Mouse (Mus musculus) gastrocnemius, adult 2 months (tissue): ENCODE data around the gene Klf17. TPM values are rescaled to one million over a fixed set of nuclear protein-coding genes. Genes with fewer than 3 reads are reported as not detected.

Experiments used
- DNase-seq: peaks from one replicate; pipeline ENCODE4 v3.0.0; 2022
- H3K27ac ChIP-seq: fragments of 200-600 bp; 2 replicates; pipeline ENCODE4 v1.8.1; 2022; ENCODE audit warnings: mild to moderate bottlenecking
- H3K4me3 ChIP-seq: fragments of 200-600 bp; 2 replicates; pipeline ENCODE4 v1.8.1; 2022; ENCODE audit warnings: mild to moderate bottlenecking, moderate library complexity
- CTCF ChIP-seq: fragments of 200-600 bp; IDR thresholded peaks from 2 replicates; pipeline ENCODE4 v1.8.1; 2022; ENCODE audit warnings: antibody characterized with exemption, mild to moderate bottlenecking, moderate library complexity
- intact Hi-C: fragments of 180-260 bp; cut with DNase I; formaldehyde crosslinking; loops from one replicate; pipeline ENCODE4 v1.15.1; 2025
- total RNA-seq, 2 experiments: library from RNA; stranded (reverse); gene quantifications; 2 replicates each; pipeline ENCODE4 v1.2.3; 2021

The Klf17 gene
- total RNA-seq, 2 experiments from 2014 or later: not detected

DNA sequence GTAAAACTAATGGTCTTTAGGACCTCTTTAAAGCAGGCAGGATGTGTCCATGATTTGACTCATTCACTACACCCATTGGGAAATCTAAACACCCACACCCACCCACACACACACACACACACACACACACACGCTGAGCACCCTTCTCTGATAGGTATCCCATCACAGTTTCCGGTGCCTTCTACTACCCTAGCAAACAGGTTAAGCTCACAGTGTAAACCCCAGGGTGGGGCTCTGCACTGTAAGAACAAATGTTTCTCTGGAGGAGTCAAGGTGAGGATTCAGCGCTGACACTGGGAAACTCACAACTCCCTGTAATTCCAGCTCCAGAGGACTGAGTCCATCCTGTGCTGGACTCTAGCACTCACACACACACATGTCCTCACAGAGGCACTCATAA lies 33.5 kb downstream of the Klf17 start:
- Histone ChIP-seq H3K27ac (no peak overlapping the region), H3K4me3 (no peak overlapping the region)
- DNase-seq: no peak
- intact Hi-C loops: no loop called here
- no peak for TF ChIP-seq CTCF

DNA sequence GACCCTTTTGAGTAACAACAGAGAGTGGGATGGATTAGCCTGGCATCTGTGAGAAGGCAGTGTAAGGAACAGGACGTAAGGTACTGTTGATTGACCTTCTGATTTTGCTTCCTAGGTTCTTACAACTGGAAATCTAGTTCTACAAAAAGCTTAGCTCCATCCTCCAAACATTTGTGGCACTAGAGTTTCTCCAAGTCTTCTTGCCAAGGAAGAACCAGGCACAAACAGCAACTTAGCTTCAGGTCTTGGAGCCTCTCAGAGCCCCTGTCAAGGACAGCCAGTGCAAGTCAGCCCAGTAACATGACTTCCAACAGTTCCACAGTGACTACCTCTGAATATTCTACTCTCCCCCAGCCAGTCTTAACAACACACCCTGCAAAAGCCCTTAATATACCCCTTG lies 41.3 kb downstream of the Klf17 start, which contains the start of gene Gm12845:
TSS of gene Gm12845 (plus strand) at position 301 of the 400 bp plus-strand sequence.
- Histone ChIP-seq H3K4me3 (no peak within 1 kb of the TSS), H3K27ac (no peak within 1 kb of the TSS)
- no peak for DNase-seq
- TF ChIP-seq CTCF: no peak
- intact Hi-C loops: no loop called here

DNA sequence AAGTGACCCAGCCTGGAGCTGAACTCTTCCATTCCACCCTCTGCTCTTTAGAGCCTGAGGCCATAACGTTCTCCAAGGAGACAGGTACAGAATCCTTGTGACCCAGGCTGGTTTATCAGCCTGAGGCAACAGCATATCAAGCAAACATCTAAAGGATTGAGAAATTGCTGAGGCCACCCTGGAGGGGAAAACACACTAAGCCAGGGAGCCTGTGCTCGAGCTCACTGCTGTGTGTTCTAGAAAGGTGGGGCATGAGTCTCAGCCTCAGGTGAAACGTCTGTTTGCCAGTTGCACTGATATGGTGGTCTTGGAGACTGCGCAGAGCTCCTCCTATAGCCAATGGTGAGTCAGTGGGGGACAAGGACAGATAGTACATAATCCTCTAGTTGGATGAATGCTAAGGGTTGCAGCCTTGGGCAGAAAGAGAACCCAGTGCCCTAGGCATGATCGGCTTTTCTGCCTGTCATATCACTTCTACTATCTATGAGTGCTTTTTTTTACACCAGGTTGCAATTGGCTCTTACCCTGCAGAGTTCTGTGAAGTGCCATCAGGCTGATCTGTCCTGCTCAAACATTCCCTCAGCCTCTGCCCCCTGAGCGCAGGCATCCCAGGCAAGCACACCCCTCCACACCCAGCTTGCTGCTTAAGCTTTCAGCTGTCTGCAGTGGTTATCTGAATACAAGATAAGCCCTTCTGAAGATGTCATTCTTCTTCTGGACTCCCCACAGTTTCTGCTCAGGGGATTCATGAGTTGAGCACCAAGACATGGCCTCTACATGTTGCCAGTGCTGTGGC lies 51.9 kb downstream of the Klf17 start:
- Histone ChIP-seq H3K27ac (no peak overlapping the region), H3K4me3 (no peak overlapping the region)
- intact Hi-C loops: no loop called here
- DNase-seq: no peak
- no peak for TF ChIP-seq CTCF

DNA sequence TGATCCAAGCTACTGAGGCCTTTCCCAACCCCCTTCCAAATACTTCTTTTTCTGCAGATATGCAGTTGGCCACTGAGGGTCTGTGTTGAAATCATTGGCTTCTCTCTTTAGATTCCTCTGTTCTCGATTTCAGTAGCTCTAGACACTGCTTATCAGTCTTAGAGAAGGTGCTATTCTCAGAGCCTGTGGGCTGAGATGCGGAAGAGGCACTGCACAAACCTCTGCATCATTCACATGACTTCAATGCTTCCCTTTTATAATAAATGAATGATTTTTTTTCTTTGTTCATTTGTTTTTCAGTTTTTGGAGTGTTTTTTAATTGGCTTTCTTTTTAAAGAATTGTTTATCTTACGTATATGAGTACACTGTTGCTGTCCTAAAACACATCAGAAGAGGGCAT lies 53.1 kb downstream of the Klf17 start:
- Histone ChIP-seq H3K4me3 (no peak overlapping the region), H3K27ac (no peak overlapping the region)
- no peak for TF ChIP-seq CTCF
- intact Hi-C loops: no loop called here
- DNase-seq: no peak

DNA sequence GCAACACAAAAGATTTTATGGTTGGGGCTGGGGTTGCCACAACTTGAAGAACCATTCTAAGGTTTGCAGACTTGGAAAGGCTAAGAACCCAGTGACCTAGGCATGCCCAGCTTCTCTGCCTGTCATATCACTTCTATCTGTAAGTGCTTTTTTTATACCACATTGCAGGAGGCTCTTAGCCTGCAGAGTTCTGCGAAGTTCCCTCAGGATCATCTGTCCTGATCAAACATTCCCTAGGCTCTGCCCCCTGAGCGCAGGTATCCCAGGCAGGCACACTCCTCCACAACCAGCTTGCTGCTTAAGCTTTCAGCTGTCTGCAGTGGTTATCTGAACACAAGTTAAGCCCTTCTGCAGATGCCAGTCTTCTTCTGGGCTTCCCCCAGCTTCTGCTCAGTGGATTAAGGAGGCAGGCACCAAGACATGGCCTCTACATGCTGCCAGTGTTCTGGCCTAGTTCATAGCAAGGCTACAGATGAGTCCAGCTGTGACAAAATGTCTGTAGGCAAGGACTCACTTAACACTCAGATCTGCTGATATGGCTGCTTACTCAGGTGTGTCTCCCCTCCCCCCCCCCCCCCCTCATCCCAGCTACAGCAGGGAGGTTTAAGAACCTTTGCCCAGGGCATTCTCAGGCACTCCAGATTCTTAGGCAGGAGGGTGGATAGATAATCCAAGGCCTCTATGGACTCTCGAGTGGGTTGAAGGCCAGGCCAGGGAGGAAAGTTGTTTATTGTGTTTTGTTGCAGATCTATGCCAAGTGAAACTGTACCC lies 56.5 kb downstream of the Klf17 start:
- DNase-seq: no peak
- no peak for TF ChIP-seq CTCF
- Histone ChIP-seq H3K4me3 (no peak overlapping the region), H3K27ac (no peak overlapping the region)
- intact Hi-C loops: loop anchor here (10.0 kb wide), 2 partner anchors 156 to 376 kb away; no protein-coding TSS in a partner anchor

Other genes starting within 250 kb of the Klf17 start
- 100 to 1,000 TPM in 1 of 2 experiments, 10 to 100 TPM in 1; 97.4 to 101 TPM for gene Eri3, start 215.3 kb downstream of the Klf17 start, total RNA-seq
- 10 to 100 TPM; 15.1 to 17.5 TPM for gene Dmap1, start 83.4 kb downstream of the Klf17 start, total RNA-seq
- not detected for gene Gm12845, start 41.2 kb downstream of the Klf17 start, total RNA-seq
- 1 to 10 TPM; 5.0 to 7.0 TPM for gene Slc6a9, start 68.9 kb upstream of the Klf17 start, total RNA-seq
- gene Ccdc24, start 106.9 kb upstream of the Klf17 start, total RNA-seq: under 1 TPM in 1 of 2 experiments, not detected in 1; 0.08 TPM
- 1 to 10 TPM; 1.4 to 2.2 TPM for gene B4galt2, start 117.8 kb upstream of the Klf17 start, total RNA-seq
- 10 to 100 TPM; 81.4 to 83.9 TPM for gene Atp6v0b, start 121.7 kb upstream of the Klf17 start, total RNA-seq
- gene Dph2, start 126.4 kb upstream of the Klf17 start, total RNA-seq: 1 to 10 TPM; 2.4 to 3.2 TPM
- gene Ipo13, start 149.4 kb upstream of the Klf17 start, total RNA-seq: 100 to 1,000 TPM; 267 to 281 TPM
- under 1 TPM; 0.25 to 0.46 TPM for gene Artn, start 164.1 kb upstream of the Klf17 start, total RNA-seq